Comparison of ENCODE assay signal across 30 mouse cellular contexts in the genomic region with DNA sequence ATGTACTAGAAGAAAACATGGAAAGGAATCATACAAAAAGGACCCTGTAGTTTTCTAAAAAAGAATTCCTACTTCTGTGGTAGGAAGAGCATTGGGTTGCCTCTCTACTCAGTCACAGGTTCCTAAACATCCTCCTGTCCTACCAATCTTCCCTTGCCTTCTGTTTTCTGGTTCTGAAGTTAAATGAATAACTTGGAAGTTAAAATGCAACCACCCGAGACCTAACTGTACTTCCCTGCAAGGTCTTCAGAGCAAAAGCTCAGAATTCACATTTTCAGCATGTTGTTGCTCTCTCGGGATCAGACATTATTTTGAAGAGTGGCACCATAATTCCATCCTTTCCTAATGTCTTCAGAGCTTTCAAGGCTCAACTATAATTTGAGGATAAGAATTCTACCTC. TPM values are rescaled to one million over a fixed set of nuclear protein-coding genes. Genes with fewer than 3 reads are reported as not detected.
"Had no signal": no experiment of that assay in that cellular context is flagged by ENCODE, and none has a peak within 500 bp of the region (broad histone marks: within the 10 kb centered on the region; RNA-seq: fewer than 3 reads in every experiment).

No protein-coding gene starts in this region.

- H3K4me3 ChIP-seq: limb, embryonic 10.5 days; limb, embryonic 12.5 days; limb, embryonic 13.5 days; limb, embryonic 15.5 days; liver, embryonic 12.5 days; liver, embryonic 13.5 days; liver, embryonic 15.5 days; lung, embryonic 15.5 days; megakaryocyte, embryonic 14.5 days; midbrain, embryonic 10.5 days; midbrain, embryonic 12.5 days; midbrain, embryonic 13.5 days; midbrain, embryonic 15.5 days; myocyte; neural tube, embryonic 12.5 days; neural tube, embryonic 13.5 days had no signal

- H3K27ac ChIP-seq: limb, embryonic 10.5 days; limb, embryonic 12.5 days; limb, embryonic 13.5 days; limb, embryonic 15.5 days; liver, embryonic 12.5 days; liver, embryonic 13.5 days; liver, embryonic 14.5 days; liver, embryonic 15.5 days; lung, embryonic 15.5 days; macrophage; midbrain, embryonic 10.5 days; midbrain, embryonic 12.5 days; midbrain, embryonic 13.5 days; midbrain, embryonic 15.5 days; neural tube, embryonic 12.5 days; neural tube, embryonic 13.5 days had no signal

- H3K36me3 ChIP-seq: limb, embryonic 10.5 days; limb, embryonic 12.5 days; limb, embryonic 13.5 days; limb, embryonic 15.5 days; liver, embryonic 12.5 days; liver, embryonic 13.5 days; liver, embryonic 15.5 days; lung, embryonic 15.5 days; midbrain, embryonic 10.5 days; midbrain, embryonic 12.5 days; midbrain, embryonic 13.5 days; midbrain, embryonic 15.5 days; neural tube, embryonic 12.5 days; neural tube, embryonic 13.5 days had no signal

- H3K4me1 ChIP-seq: limb, embryonic 12.5 days; limb, embryonic 13.5 days; limb, embryonic 15.5 days; liver, embryonic 12.5 days; liver, embryonic 13.5 days; liver, embryonic 15.5 days; lung, embryonic 15.5 days; megakaryocyte, embryonic 14.5 days; midbrain, embryonic 12.5 days; midbrain, embryonic 13.5 days; midbrain, embryonic 15.5 days; neural tube, embryonic 12.5 days; neural tube, embryonic 13.5 days had no signal

- DNase-seq: left cerebral cortex, postnatal 4 days; liver; liver, embryonic 13.5 days; liver, postnatal 0 days; lung, adult 18-20 months; lung, adult 2 months; lung, embryonic 14.5 days; lung, postnatal 10 days; lung, postnatal 14 days; lung, postnatal 36 days; lung, postnatal 4 days; midbrain, embryonic 14.5 days had no signal

- H3K27me3 ChIP-seq: limb, embryonic 12.5 days; limb, embryonic 13.5 days; limb, embryonic 15.5 days; liver, embryonic 12.5 days; liver, embryonic 13.5 days; liver, embryonic 15.5 days; lung, embryonic 15.5 days; megakaryocyte, embryonic 14.5 days; midbrain, embryonic 12.5 days; midbrain, embryonic 13.5 days; midbrain, embryonic 15.5 days; neural tube, embryonic 12.5 days; neural tube, embryonic 13.5 days had no signal

RNA-seq across cellular contexts. Expression of a gene that starts 46.6 kb away (rescaled TPM):
- polyA plus RNA-seq: liver, adult 2 months; liver, postnatal 0 days; macrophage; myocyte had no signal
